Mouse (Mus musculus): ENCODE data around the gene Pctp.

The Pctp gene

DNA sequence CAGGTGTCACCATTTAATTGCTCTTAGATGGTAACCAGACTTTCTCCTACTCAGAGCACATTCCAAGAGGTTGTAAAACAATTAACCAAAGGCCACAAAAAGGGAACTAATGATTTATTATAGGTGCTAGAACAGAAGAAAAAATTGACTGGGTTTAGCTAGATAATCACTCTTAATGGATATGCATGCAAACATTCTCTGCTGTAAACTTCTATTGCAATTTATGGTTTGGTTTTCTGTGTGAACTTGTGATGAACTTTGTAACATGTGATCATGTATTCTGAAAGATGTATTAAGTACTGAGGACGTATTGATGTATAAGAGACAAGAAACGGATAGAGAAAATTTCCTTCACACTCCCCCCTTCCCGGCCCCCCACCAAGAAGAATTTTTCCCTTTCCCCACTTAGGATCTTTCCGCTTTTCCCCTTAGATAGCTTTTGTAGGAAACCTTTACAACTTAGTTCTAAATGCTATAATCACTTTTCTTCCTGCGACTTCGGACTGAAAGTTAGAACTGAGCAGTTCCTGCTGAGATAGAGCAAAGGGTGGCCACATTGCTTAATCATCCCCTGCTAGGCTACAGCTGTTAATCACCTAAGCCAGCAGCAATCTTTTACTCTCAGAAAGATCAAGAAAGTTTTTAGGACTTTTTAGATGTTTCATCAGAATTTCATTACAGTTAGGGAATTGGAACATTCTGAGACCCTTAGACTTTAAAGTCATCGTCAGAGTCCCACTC is 5.3 kb upstream of the Pctp start:
- no peak for DNase-seq (ENCODE audit: low spot score in 2 of 2)

GRCm38 (mm10) chr11:90006111-90006510 is 3.4 kb upstream of the Pctp start:
- no peak for DNase-seq (ENCODE audit: low spot score in 2 of 2)

- DNase-seq (ENCODE audit: low spot score in 2 of 2) = no peak
Measured at GRCm38 (mm10) chr11:90003386-90003785, 692 bp upstream of the Pctp start.

- DNase-seq (ENCODE audit: low spot score in 2 of 2) = no peak
Measured at GRCm38 (mm10) chr11:90002987-90003348, 274 bp upstream of the Pctp start.

DNA sequence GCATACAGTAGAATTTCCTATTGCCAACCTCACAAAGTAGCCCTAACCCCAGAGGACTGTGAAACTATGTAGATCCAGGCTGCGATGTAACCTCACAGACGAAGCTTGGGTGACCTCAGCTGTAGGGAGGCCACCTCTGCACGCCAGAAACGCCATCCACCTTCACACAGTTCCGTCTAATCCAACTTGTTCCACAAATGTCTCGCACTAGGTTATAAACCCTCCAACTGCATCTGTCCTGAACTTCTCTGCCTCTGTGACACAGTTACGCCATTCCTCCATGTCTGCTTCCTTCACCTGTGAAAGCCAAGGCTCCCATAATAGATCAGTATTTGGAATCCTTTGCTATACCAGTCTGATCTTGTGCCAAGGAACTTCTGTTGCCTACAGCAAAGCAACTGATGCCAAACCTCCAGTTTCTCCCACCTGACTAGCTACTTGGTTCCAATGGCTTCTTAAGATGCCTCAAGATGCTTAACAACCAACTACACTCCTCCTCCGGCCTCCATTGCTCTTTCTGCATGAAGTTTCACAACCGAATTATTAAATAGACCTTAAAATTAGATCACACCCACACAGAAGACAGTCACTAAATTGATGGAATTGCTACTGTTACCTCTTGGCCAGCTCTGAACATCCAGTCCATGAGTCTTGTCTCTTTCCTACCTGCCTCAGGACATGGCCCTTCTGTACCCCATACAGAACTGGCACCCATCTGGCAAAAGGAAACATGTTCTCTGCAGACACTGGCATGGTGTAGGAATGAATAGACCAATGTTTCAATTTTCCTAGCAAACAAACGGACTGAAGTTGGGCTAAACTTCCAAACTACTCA is 1.1 kb downstream of the Pctp start:
- no peak for DNase-seq (ENCODE audit: low spot score in 2 of 2)

GRCm38 (mm10) chr11:90000666-90001065 is 2.0 kb downstream of the Pctp start:
- DNase-seq (ENCODE audit: low spot score in 2 of 2) = no peak

GRCm38 (mm10) chr11:89998996-89999770 is 3.5 kb downstream of the Pctp start:
- no peak for DNase-seq (ENCODE audit: low spot score in 2 of 2)

GRCm38 (mm10) chr11:89996856-89997255 is 5.8 kb downstream of the Pctp start:
- no peak for DNase-seq (ENCODE audit: low spot score in 2 of 2)

DNA sequence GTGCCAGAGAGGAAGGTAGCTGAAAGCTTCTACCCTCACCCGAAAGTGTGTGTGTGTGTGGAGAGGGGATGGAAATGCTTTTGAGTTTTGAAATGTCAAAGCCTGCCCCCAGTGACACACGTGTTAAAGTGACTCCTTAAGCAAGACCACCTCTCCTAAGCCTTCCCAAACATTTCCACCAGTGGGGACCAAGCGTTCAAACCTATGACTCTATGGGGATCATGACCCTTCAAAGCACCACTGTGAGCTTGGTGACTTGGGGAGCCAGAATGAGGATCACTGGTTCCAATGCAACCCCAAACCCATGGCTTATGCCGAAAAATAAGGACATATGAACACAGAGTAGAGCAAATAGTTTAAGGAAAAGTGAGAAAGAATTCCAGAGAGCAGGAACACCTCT is 6.3 kb downstream of the Pctp start:
- no peak for DNase-seq (ENCODE audit: low spot score in 2 of 2)

DNA sequence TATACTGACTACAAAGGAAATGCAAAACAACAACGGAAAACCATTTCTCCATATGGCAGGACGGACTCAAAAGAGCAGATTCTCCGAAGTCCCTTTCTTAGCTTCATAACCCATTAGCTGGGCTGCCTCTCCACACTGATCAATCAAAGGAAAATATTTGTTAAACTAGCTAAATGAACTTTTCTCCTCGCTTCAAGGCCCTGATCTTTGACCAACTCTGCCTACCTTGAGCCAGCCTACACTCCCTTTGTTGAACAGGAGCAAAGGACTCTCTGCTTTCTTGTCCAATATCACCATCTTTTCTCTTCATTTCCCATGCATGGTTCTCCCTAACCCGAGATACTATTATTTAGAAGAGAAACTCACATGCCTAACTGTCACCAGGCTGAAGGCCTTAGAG is 7.1 kb downstream of the Pctp start:
- no peak for DNase-seq (ENCODE audit: low spot score in 2 of 2)

- no peak for DNase-seq (ENCODE audit: low spot score in 2 of 2)
Measured at GRCm38 (mm10) chr11:89994706-89995105, 8.0 kb downstream of the Pctp start.

DNA sequence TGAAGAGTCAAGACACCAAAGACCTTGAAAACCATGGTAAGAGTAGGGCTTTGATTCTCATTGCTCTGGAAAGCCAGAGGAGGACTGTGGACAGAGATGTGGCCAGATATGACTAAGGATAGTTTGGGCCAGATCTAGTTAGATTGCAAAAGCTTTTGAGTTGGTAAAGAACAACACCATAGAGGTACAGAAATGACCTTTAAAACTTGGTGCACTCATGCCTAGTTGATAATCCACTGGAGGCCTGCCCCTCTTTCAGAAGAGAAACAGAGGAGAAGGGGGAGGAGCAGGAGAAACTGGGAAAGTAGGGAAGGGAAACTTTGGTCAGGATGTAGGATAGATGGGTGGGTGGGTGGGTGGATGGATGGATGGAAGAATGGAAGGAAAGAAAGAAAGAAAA is 11.0 kb downstream of the Pctp start:
- DNase-seq (ENCODE audit: low spot score in 2 of 2) = no peak

- DNase-seq (ENCODE audit: low spot score in 2 of 2) = peak; percentile 29 to 46
Measured at GRCm38 (mm10) chr11:89988936-89989589, 13.6 kb downstream of the Pctp start.

GRCm38 (mm10) chr11:89986516-89986915 is 16.2 kb downstream of the Pctp start:
- no peak for DNase-seq (ENCODE audit: low spot score in 2 of 2)

- no peak for DNase-seq (ENCODE audit: low spot score in 2 of 2)
Measured at GRCm38 (mm10) chr11:89985200-89986187, 17.2 kb downstream of the Pctp start.

GRCm38 (mm10) chr11:89984436-89984835 is 18.3 kb downstream of the Pctp start:
- no peak for DNase-seq (ENCODE audit: low spot score in 2 of 2)

DNA sequence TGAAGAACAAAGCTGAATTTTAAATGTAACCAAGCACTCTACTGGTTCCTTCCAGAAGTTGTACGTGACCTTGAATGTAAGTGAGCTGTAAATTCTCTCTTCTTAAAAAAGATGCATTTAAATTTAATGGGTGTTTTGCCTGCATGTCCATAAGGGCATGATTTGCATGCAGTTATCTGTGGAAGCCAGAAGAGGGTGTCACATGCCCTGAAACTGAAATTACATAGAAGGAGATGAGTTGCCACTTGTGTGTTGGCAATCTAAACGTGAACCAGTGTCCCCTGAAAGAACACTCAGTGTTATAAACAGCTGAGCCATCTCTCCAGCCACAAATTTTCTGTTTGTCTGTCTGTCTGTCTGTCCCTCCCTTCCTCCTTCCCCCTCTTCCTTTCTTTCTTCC is 19.8 kb downstream of the Pctp start:
- no peak for DNase-seq (ENCODE audit: low spot score in 2 of 2)

DNA sequence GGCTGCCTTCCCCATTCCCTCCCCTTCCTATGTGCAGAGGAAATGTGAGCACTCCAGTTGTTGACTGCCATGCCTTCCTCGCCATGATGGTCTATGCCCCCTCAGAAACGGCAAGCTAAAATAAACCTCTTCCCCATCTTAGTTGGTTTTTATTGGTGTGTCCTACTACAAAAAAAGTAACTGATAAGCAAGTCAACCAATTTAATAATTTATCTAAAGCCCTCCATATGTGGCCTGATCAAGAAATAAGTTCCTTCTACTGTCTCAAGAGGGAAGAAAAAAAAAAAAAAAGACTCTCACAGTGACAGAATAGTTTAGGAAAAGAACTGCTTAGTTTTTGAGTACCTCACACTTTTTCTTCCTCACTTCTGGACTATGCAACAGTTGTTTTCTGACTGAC is 22.6 kb downstream of the Pctp start:
- no peak for DNase-seq (ENCODE audit: low spot score in 2 of 2)

DNA sequence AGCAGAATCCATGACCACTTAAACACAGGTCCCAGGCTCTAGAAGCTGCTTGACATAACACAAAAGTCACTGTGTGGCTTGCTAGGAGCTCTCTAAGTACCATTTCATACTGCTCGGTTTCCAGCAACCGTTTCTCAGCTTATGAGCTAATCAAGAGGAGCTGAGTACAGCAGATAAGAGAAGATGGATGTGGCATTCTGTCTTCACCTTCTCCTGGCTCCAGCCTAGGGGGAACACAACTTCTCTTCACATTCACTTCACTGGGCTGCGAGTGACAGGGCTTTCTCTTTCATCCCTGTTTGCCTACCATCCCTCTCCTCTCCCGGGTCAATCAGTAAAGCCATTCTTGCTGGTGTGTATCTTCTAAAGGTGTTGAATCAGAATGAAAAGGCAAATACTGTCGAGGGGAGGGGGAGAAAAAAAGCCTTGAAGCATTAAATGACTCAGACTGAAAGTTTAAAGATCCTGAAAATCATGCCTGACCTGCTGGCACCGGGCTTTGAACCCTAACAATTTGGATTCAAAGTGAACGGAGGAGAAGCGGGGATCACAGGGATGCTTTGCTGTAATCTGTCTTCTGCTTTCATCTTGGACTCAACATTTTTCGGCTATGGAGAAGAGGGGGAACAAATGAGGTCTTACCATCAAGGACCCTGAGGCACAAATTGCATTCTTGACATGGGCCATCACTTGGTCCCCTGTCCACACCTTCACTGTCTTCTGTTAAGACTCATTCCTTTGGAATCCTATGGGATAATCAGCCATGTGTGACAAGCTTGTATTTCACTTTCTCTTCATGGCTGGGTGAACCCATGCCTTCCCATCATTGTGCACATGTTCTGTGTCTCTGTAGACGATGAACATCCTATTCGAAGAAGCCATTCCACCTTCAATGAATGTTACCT is 23.5 kb downstream of the Pctp start:
- DNase-seq (ENCODE audit: low spot score in 2 of 2) = no peak
